Mouse (Mus musculus) forebrain, embryonic 11.5 days (tissue): ENCODE measurements at regions not wholly inside any gene's neighbourhood (a gene's known extent, or its start where the extent isn't known, plus 50 kb on each side); places are given as distances from the start of the nearest gene placed in this dataset. TPM values are rescaled to one million over a fixed set of nuclear protein-coding genes. Genes with fewer than 3 reads are reported as not detected.

Source experiments
- ATAC-seq: fragments of 200-750 bp; cut with Nextera tagmentation; replicated peaks from 2 replicates; pipeline ENCODE4 v1.8.0; 2017; ENCODE audit warnings: moderate TSS enrichment; ENCODE audit not compliant: low FRiP score
- DNase-seq: peaks from one replicate; pipeline ENCODE4 v3.0.0-alpha.2; 2017; ENCODE audit warnings: low spot score
- H3K27ac ChIP-seq: fragments of 300-500 bp; sonication (generic); 2 replicates; pipeline ENCODE4 v1.5.1; 2014; ENCODE audit warnings: low read depth, low read length
- H3K27me3 ChIP-seq: fragments of 300-500 bp; sonication (generic); 2 replicates; pipeline ENCODE4 v1.6.1; 2014; ENCODE audit warnings: mild to moderate bottlenecking, low read length, mixed read lengths; ENCODE audit not compliant: control insufficient read depth, insufficient read depth
- H3K36me3 ChIP-seq: fragments of 300-500 bp; sonication (generic); 2 replicates; pipeline ENCODE4 v1.6.1; 2014; ENCODE audit warnings: mild to moderate bottlenecking, low read length, moderate library complexity, mixed read lengths; ENCODE audit not compliant: control insufficient read depth, insufficient read depth
- H3K4me1 ChIP-seq: fragments of 300-500 bp; sonication (generic); replicated peaks from 2 replicates; pipeline ENCODE4 v1.6.1; 2014; ENCODE audit warnings: low read length, mixed read lengths; ENCODE audit not compliant: control insufficient read depth, insufficient read depth
- H3K4me2 ChIP-seq: fragments of 300-500 bp; sonication (generic); 2 replicates; pipeline ENCODE4 v1.6.1; 2014; ENCODE audit warnings: low read depth, mild to moderate bottlenecking, low read length, moderate library complexity, mixed read lengths; ENCODE audit not compliant: severe bottlenecking
- H3K4me3 ChIP-seq: fragments of 300-500 bp; sonication (generic); 2 replicates; pipeline ENCODE4 v1.5.1; 2014; ENCODE audit warnings: low read depth, low read length
- H3K9ac ChIP-seq: fragments of 300-500 bp; sonication (generic); 2 replicates; pipeline ENCODE4 v1.6.1; 2014; ENCODE audit warnings: low read length
- H3K9me3 ChIP-seq: fragments of 300-500 bp; sonication (generic); 2 replicates; pipeline ENCODE4 v1.6.1; 2016; ENCODE audit warnings: low read length, mixed read lengths; ENCODE audit not compliant: control insufficient read depth
- WGBS: fragments of 180-500 bp; shearing (Covaris S2); extraction: QIAGEN DNeasy Blood & Tissue Kit; methylation state at CpG from one replicate; pipeline ENCODE4 v1.1.7; 2014; 5-methylcytosine and 5-hydroxymethylcytosine counted together
- microRNA-seq: library from miRNA; unstranded; fragments of <30 nt; microRNA quantifications from one replicate; pipeline ENCODE4, GENCODE M21; 2016; ENCODE audit not compliant: insufficient number of aligned reads

GRCm38 (mm10) chr4:152615155-152615554 lies 137.5 kb upstream of the Kcnab2 start:
- H3K9ac ChIP-seq: no peak overlapping the region
- WGBS: 94% methylated on average over 2 of the region's 2 CpGs
- no peak overlapping the region for H3K4me3 ChIP-seq
- H3K4me2 ChIP-seq: no peak overlapping the region
- DNase-seq: no peak
- H3K27me3 ChIP-seq: no peaks in the 10 kb centered on the region
- H3K36me3 ChIP-seq: no peaks in the 10 kb centered on the region
- H3K27ac ChIP-seq: no peak overlapping the region
- no peaks in the 10 kb centered on the region for H3K4me1 ChIP-seq
- ATAC-seq: no peak
- no peaks in the 10 kb centered on the region; the same call in 1 of the 2 replicates for H3K9me3 ChIP-seq

- 86% methylated on average over 13 of the region's 13 CpGs for WGBS
- ATAC-seq (no peak), DNase-seq (no peak)
- Histone ChIP-seq H3K4me3 (no peak overlapping the region), H3K36me3 (no peaks in the 10 kb centered on the region), H3K27me3 (no peaks in the 10 kb centered on the region), H3K9ac (no peak overlapping the region), H3K27ac (no peak overlapping the region), H3K9me3 (no peaks in the 10 kb centered on the region; the same call in 1 of the 2 replicates), H3K4me1 (no peaks in the 10 kb centered on the region), H3K4me2 (no peak overlapping the region)
These were observed 136.9 kb upstream of the Kcnab2 start for GRCm38 (mm10) chr4:152614356-152615100.

Small RNA genes lying in the stretch of these regions (microRNA-seq; reads per million reads assigned to microRNA genes)
- gene Gm25779: not detected
